Mouse (Mus musculus): ENCODE results near the gene Pdia5.

Gene Pdia5

GRCm38 (mm10) chr16:35484105-35484504 is 6.6 kb downstream of the Pdia5 start:
- DNase-seq, result no peak

- no peak for DNase-seq
Observed at GRCm38 (mm10) chr16:35479301-35479700, 11.4 kb downstream of the Pdia5 start.

DNA sequence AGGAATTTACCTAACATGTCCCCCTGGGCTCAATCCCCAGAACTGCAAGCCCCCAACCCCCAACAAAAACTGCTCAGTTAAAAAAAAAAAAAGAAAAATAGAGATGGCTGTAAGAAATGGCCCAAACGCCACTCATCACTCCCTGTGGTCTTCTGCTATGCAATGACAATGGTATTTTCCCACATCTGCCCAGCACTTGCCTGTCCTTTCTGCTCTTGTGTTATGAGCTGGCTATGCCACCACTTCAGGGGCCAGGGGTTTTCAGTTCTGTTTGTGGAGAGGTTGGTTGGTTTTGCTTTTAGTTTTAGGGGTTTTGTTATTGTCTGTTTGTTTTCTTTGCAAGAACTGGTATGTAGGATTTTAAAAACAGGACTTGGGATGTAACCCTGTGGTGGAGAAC is 13.4 kb downstream of the Pdia5 start:
- no peak for DNase-seq

- no peak for DNase-seq
Observed at GRCm38 (mm10) chr16:35472569-35473275, 18.0 kb downstream of the Pdia5 start.

GRCm38 (mm10) chr16:35471841-35472568 is 18.7 kb downstream of the Pdia5 start:
- DNase-seq, result no peak

DNA sequence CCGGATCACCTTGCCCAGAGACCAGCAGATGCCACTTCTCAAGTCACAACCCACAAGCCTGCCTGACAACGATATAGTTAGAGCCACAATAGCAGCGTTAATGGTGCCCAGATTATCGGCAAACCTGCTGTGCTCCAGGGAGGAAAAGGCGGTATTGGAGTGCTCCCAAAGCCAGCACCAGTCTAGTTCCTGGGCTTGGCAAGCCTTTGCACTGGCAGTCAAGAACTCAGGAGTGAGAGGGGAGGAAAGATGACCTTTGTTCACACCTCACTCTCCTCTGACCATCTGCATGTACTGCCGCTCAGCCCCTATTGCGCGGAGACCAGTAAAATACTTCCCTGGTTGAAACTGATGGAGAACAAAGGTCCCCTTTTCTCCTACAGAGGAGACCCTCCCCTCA is 19.7 kb downstream of the Pdia5 start:
- DNase-seq, result no peak

- DNase-seq, result no peak
Observed at GRCm38 (mm10) chr16:35470096-35470495, 20.6 kb downstream of the Pdia5 start.

DNA sequence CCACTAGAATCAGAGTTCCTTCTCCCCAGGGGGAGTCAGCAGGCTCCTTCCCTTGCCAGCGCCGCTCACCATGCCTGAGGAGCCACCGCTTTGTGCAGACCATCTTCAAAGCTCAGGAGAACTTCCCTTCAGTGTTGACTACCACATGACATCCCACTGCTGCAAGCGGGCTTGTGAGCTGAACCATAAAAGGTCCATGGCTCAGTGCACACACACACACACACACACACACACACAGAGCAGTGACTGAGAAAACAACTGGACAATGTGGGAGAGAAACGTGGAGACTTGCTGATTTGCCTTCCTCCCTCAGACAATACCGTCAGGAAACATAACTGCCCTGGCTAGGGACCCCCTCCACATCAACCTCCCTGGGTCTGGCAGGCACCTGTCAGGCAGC is 21.7 kb downstream of the Pdia5 start:
- no peak for DNase-seq

- DNase-seq, result no peak
Observed at GRCm38 (mm10) chr16:35467044-35467443, 23.6 kb downstream of the Pdia5 start.

DNA sequence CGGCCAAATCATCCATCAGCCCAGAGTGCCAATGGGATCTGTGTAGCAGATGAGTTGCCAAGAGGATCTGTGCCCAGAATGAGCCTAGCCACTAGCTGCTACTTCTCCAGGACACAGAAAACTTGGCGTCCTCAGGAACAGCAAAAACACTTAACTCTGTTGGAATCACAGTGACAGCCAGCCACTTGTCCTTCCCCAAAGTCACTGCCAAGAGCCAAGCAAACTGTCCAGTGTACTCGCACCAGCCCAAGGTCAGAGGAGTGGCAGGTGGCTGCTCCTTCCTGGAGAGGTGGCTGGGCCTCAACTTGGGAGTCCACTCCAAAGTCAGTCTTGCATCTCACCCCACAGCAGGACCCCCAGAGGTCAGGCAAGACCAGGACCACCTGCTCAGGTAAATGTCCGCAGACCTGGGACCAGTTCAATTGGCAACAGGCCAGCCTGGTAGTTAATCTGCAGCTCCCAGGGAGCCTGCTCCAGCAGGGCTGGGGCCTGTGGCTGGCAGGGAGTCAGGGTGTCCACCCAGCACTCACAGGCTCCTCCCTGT is 24.8 kb downstream of the Pdia5 start:
- no peak for DNase-seq

DNA sequence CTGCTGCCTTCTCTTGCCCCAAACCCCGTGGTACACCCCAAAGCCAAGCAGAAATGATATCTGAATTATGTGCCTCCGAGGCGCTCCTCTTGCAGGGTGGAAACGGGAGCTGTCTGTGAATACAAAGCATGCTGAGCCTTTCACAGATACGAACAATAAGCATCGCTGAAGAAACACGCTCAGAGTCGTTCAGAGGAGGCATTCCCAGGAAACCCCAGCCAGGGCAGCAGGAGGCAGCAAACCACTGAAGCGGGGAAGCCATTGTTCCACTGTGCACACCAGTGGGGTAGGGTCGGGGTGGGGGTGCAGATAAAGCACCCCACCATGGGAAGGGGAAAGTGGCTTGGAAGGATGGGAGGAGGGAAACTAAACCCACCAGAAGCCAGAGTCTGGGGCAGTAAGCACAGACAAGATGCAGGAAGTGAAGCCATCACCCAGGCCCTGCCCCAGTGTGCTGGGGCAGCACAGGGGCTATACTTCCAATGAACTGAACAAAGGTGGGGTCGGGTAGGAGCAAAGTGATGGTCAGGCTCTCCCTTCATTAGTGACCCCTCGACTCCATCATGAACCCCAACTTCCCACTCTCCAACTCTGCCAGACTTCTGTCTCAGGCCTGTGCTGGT is 25.9 kb downstream of the Pdia5 start:
- DNase-seq, result peak; percentile 41

DNA sequence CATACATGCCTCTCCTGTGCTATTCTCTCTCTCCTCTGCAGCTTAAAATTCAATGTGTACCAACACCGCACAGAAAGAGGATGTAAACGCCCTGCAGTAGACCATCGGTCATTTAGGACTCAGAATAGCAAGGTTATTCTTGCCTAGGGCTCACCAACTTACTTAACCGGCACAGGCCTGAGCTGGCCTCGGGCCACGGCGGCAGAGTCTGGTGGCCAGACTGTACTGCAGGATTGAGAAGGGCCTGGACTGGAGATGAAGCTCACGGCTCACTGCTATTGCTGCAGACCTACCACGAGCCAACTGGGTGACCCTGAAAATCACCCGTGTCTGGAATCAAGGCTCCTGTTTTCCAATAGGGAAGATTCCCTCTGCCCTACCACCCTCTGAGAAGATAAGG is 27.0 kb downstream of the Pdia5 start:
- DNase-seq, result no peak

- DNase-seq, result no peak
Observed at GRCm38 (mm10) chr16:35462955-35463354, 27.7 kb downstream of the Pdia5 start.

DNA sequence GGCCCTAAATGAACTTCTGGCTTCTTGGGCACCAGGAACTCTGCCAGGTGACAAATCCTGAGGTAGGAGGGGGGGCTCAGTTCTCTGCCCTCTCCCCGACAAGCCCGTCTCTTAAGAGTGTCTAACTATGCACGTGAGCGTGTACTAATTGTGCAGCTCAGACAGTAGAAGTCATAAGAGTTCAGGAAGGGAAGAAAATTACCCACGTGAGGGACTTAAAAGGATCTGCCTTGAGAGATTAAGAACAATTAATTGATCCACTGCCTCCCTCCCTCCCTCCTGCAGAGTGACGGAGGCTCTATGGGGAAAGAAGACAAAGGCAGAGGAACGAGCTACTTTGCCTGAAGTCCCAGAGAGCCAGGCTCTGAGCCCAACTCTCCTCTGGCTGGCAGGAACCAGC is 31.1 kb downstream of the Pdia5 start:
- no peak for DNase-seq

GRCm38 (mm10) chr16:35458297-35458696 is 32.4 kb downstream of the Pdia5 start:
- DNase-seq, result no peak

- no peak for DNase-seq
Observed at GRCm38 (mm10) chr16:35457488-35457887, 33.2 kb downstream of the Pdia5 start.

DNA sequence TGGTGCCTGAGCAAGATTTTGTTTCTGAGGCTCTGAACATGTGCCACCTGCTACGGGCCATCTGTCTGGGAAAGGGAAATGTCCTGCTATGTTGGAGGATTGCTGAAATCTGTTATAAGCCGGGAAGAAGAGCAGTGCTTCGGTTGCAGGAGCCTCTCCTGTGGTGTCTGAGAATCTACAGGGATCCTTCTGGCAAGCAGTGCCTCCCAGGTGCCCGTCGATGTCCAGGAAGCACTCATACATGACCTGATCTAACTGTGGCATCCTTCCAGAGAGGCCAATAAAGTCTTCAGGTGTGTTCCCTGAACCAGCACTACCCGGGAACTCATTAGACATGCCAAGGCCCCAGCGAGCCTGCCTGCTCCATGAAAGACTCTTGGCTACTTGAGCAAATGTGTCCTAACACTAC is 33.7 kb downstream of the Pdia5 start:
- no peak for DNase-seq

DNA sequence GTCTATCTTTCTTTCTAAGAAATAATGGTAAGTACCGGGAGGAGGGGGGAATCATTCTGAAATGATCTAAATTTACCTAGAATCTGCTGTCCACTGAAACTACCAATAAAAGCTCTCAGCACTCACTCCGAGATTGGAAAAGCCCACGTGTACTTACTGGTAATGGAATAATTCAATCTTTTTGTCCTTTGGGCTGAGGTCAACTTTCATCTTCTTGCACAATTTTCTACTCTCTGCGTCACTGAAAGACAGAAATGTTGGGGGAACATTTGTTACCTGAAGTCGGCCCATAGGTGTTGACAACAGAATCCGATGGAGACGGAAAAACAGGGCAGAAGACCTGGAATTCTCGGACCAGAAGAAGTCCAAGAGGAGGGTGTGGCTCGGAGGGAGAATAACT is 34.4 kb downstream of the Pdia5 start:
- no peak for DNase-seq

GRCm38 (mm10) chr16:35455822-35456221 is 34.9 kb downstream of the Pdia5 start:
- no peak for DNase-seq

- DNase-seq, result no peak
Observed at GRCm38 (mm10) chr16:35450018-35450630, 40.5 kb downstream of the Pdia5 start.

GRCm38 (mm10) chr16:35442026-35442415 is 48.7 kb downstream of the Pdia5 start:
- no peak for DNase-seq

DNA sequence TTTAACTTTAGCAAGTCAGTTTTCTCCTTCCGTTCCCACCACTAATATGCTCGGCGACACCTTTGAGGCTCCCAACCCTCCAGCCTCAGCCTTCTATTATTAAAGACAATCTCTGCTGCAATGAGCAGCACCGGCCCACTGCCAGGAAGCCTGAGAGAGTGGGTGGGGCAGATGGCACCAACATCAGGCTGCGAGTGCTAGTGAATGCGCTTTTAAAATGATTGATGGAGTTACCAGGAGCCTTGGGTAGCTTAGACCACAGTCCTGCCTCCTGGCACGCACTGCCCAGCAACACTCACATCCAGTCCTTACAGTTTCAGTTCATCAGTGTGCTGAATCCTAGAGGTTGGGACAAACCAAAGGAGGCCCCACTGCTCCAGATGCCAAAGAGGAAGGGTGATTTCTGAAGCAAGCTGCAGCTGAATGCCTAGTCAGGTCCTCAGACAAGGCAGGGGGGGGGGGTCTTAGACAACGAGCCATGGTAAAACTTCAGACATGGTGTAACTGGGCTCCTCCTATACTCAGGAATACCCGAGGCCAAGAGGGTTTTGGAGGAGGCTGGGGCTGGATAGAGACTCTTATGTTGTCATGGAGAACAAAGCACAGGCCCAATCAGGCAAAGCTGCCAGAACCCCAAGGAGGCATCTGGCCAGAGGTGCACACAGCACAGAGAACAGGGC is 49.2 kb downstream of the Pdia5 start:
- no peak for DNase-seq

DNA sequence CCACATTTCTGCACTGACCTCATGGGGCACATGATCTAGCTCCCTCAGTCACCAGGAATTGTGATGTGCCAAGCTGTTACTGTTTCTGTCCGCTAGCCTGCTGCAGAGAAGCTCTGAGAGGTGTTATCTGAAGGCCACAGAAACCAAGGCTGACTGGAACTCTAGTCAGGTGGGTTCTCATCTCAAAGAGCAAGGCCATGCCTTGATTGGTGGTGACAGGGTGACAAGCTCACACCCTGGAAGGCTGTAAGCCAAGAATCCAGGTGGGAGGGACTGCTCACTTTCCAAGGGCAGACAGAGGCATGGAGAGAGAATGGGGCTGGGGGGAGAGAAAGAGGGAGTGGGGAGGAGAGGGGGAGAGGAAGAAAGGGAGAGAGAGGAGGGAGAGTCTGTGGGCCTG is 51.6 kb downstream of the Pdia5 start:
- no peak for DNase-seq
